Mouse (Mus musculus): Measurements from ENCODE around the gene Stx1a. TPM values are rescaled to one million over a fixed set of nuclear protein-coding genes. Genes with fewer than 3 reads are reported as not detected.
A peak's percentile ranks its signal among the peaks of the same experiment; 100 is the strongest.

Stx1a gene
- polyA plus RNA-seq, 1 experiment from 2014 or later = 6.6 TPM

DNA sequence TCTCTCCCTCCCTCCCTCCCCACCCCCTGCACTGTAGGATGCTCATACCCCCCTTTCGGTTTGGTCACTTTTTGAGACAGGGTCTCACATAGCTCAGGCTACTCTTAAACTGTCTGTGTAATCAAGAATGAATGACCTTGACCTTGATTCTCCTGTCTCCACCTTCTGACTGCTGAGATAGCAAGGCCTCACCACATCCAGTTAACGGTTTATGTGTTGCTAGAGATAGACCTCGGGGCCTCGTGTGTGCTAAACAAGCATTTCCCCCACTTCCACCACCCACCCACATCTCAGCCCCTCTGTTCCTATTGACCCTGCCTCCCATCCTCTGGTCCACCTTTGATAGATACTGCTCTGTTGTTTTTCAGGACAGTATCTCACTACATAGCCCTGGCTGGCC lies 45.4 kb upstream of the Stx1a start:
- H3K4me2 ChIP-seq (ENCODE audit: low read length) = no peak overlapping the region
- DNase-seq (ENCODE audit: low spot score) (no peak), ATAC-seq (replicated peaks; ENCODE audit: low FRiP score, low read depth) (no peak)
- H3K36me3 ChIP-seq (ENCODE audit: insufficient read depth, low read length) = no peaks in the 10 kb centered on the region
- no peak overlapping the region for H3K27ac ChIP-seq
- TF ChIP-seq CTCF (IDR thresholded peaks at IDR 0.05; ENCODE audit: low read depth) = no peak
- no peaks in the 10 kb centered on the region for H3K27me3 ChIP-seq (ENCODE audit: insufficient read depth, low read length)
- H3K9ac ChIP-seq (ENCODE audit: low read depth, low read length) = no peak overlapping the region
- H3K4me1 ChIP-seq (replicated peaks; ENCODE audit: insufficient read depth, low read length) = no peaks in the 10 kb centered on the region
- no peak overlapping the region for H3K4me3 ChIP-seq (replicated peaks; ENCODE audit: low read depth, low read length)
- 78% methylated on average over 4 of the region's 4 CpGs for WGBS
- no peaks in the 10 kb centered on the region for H3K9me3 ChIP-seq (replicated peaks; ENCODE audit: low read length)

DNA sequence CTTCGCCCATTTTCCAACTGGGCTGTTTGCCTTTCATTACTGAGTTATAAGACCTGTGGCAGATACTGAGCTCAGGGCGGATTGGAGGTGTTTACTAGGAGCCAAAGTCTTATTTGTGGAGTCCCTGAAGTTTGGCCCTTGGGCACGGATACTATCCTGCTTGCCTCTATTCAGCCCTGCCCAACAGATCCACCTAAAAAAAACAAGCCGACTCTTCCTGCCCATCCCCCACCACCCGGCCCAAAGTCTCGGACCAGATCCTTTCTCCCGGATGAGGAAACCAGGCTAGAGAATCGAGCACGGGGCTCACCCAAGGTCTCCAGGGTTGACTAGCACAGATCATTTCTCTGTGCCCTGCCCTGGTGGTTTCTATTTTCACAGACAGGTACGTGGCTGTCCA lies 42.1 kb upstream of the Stx1a start:
- Histone ChIP-seq H3K9me3 (replicated peaks; ENCODE audit: low read length) (no peaks in the 10 kb centered on the region), H3K27me3 (ENCODE audit: insufficient read depth, low read length) (peaks cover 6% of the 10 kb centered on the region; the same call in 1 of the 2 replicates), H3K36me3 (ENCODE audit: insufficient read depth, low read length) (no peaks in the 10 kb centered on the region), H3K27ac (no peak overlapping the region), H3K9ac (ENCODE audit: low read depth, low read length) (no peak overlapping the region), H3K4me3 (replicated peaks; ENCODE audit: low read depth, low read length) (no peak overlapping the region), H3K4me2 (ENCODE audit: low read length) (no peak overlapping the region), H3K4me1 (replicated peaks; ENCODE audit: insufficient read depth, low read length) (0 out of 2 replicates have a peak, but pooled peaks cover 5% of the 10 kb centered on the region)
- WGBS = 62% methylated on average over 10 of the region's 10 CpGs
- TF ChIP-seq CTCF (IDR thresholded peaks at IDR 0.05; ENCODE audit: low read depth) = no peak
- no peak for ATAC-seq (replicated peaks; ENCODE audit: low FRiP score, low read depth)
- DNase-seq (ENCODE audit: low spot score) = no peak

- 73% methylated on average over 1 of the region's 1 CpGs for WGBS
- ATAC-seq (replicated peaks; ENCODE audit: low FRiP score, low read depth) (no peak), DNase-seq (ENCODE audit: low spot score) (no peak)
These were observed 40.2 kb upstream of the Stx1a start for GRCm38 (mm10) chr5:134983111-134983510.

GRCm38 (mm10) chr5:134983771-134984170 lies 39.5 kb upstream of the Stx1a start:
- Histone ChIP-seq H3K27me3 (ENCODE audit: insufficient read depth, low read length) (peaks cover 25% of the 10 kb centered on the region), H3K9me3 (replicated peaks; ENCODE audit: low read length) (no peaks in the 10 kb centered on the region), H3K9ac (ENCODE audit: low read depth, low read length) (no peak overlapping the region), H3K36me3 (ENCODE audit: insufficient read depth, low read length) (no peaks in the 10 kb centered on the region), H3K4me3 (replicated peaks; ENCODE audit: low read depth, low read length) (no peak overlapping the region), H3K27ac (no peak overlapping the region), H3K4me1 (replicated peaks; ENCODE audit: insufficient read depth, low read length) (0 out of 2 replicates have a peak, but pooled peaks cover 9% of the 10 kb centered on the region), H3K4me2 (ENCODE audit: low read length) (no peak overlapping the region)
- ATAC-seq (replicated peaks; ENCODE audit: low FRiP score, low read depth) = no peak
- no peak for TF ChIP-seq CTCF (IDR thresholded peaks at IDR 0.05; ENCODE audit: low read depth)
- 16% methylated on average over 3 of the region's 3 CpGs for WGBS
- no peak for DNase-seq (ENCODE audit: low spot score)

More at GRCm38 (mm10) chr5:134983111-134983510, 40.2 kb upstream of the Stx1a start:
- H3K27ac ChIP-seq = no peak overlapping the region
- no peaks in the 10 kb centered on the region for H3K36me3 ChIP-seq (ENCODE audit: insufficient read depth, low read length)
- H3K4me1 ChIP-seq (replicated peaks; ENCODE audit: insufficient read depth, low read length) = 0 out of 2 replicates have a peak, but pooled peaks cover 9% of the 10 kb centered on the region
- TF ChIP-seq CTCF (IDR thresholded peaks at IDR 0.05; ENCODE audit: low read depth) = no peak
- H3K9me3 ChIP-seq (replicated peaks; ENCODE audit: low read length) = no peaks in the 10 kb centered on the region
- peaks cover 25% of the 10 kb centered on the region for H3K27me3 ChIP-seq (ENCODE audit: insufficient read depth, low read length)
- no peak overlapping the region for H3K4me2 ChIP-seq (ENCODE audit: low read length)
- no peak overlapping the region for H3K9ac ChIP-seq (ENCODE audit: low read depth, low read length)
- no peak overlapping the region for H3K4me3 ChIP-seq (replicated peaks; ENCODE audit: low read depth, low read length)

- peak within 1 kb of the TSS; percentile 57 for H3K4me2 ChIP-seq (ENCODE audit: low read length)
- H3K9me3 ChIP-seq (replicated peaks; ENCODE audit: low read length) = no peaks in the 10 kb centered on the region
- peak within 1 kb of the TSS; percentile 89 for H3K27ac ChIP-seq
- DNase-seq (ENCODE audit: low spot score) (peak; percentile 76), ATAC-seq (replicated peaks; ENCODE audit: low FRiP score, low read depth) (peak; percentile 91)
- peaks cover 29% of the 10 kb centered on the region for H3K27me3 ChIP-seq (ENCODE audit: insufficient read depth, low read length)
- H3K36me3 ChIP-seq (ENCODE audit: insufficient read depth, low read length) = no peaks in the 10 kb centered on the region
- H3K9ac ChIP-seq (ENCODE audit: low read depth, low read length) = peak within 1 kb of the TSS; percentile 63
- peak within 1 kb of the TSS; percentile 35 for H3K4me3 ChIP-seq (replicated peaks; ENCODE audit: low read depth, low read length)
- H3K4me1 ChIP-seq (replicated peaks; ENCODE audit: insufficient read depth, low read length) = peaks cover 12% of the 10 kb centered on the region; the same call in 1 of the 2 replicates
- WGBS = under 1% methylated on average over 25 of the region's 25 CpGs
- TF ChIP-seq CTCF (IDR thresholded peaks at IDR 0.05; ENCODE audit: low read depth) = no peak
These were observed 37.5 kb upstream of the Stx1a start, which contains the start of gene Cldn3 for GRCm38 (mm10) chr5:134985633-134986297. Cldn3 (plus strand) TSS chr5:134986214.

DNA sequence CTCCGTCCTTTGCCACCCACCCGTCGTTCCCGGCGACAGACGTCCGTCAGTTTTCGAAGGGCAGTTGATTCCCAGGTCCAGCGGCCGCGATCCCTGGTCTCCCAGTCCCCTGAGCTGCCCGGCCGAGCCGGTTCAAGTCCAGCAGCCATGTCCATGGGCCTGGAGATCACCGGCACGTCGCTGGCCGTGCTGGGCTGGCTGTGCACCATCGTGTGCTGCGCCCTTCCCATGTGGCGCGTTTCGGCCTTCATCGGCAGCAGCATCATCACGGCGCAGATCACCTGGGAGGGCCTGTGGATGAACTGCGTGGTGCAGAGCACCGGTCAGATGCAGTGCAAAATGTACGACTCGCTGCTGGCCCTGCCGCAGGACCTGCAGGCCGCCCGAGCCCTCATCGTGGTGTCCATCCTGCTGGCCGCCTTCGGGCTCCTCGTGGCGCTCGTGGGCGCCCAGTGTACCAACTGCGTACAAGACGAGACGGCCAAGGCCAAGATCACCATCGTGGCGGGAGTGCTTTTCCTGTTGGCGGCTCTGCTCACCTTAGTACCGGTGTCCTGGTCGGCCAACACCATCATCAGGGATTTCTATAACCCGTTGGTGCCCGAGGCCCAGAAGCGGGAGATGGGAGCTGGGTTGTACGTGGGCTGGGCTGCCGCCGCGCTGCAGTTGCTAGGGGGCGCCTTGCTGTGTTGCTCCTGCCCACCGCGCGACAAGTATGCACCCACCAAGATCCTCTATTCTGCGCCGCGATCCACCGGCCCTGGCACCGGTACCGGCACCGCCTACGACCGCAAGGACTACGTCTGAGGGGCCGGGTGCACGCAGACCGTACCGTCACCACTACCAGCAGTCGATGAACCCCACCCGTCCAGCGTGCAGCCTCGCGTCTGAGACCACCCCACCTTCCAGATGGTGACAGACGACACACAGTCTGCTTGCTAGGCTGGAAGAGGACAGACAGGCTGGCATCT lies 36.7 kb upstream of the Stx1a start:
- ATAC-seq (replicated peaks; ENCODE audit: low FRiP score, low read depth) (peak; percentile 11; the same call in 1 of the 2 replicates), DNase-seq (ENCODE audit: low spot score) (no peak)
- Histone ChIP-seq H3K9ac (ENCODE audit: low read depth, low read length) (peak overlapping the region; percentile 63), H3K36me3 (ENCODE audit: insufficient read depth, low read length) (no peaks in the 10 kb centered on the region), H3K4me3 (replicated peaks; ENCODE audit: low read depth, low read length) (peak overlapping the region; percentile 35), H3K9me3 (replicated peaks; ENCODE audit: low read length) (no peaks in the 10 kb centered on the region), H3K4me1 (replicated peaks; ENCODE audit: insufficient read depth, low read length) (peaks cover 12% of the 10 kb centered on the region; the same call in 1 of the 2 replicates), H3K4me2 (ENCODE audit: low read length) (peak overlapping the region; percentile 57), H3K27ac (peak overlapping the region; percentile 89), H3K27me3 (ENCODE audit: insufficient read depth, low read length) (peaks cover 29% of the 10 kb centered on the region)
- TF ChIP-seq CTCF (IDR thresholded peaks at IDR 0.05; ENCODE audit: low read depth) = peak; percentile 35; the same call in 1 of the 2 replicates
- WGBS = 4% methylated on average over 79 of the region's 79 CpGs
